11 mouse cellular contexts compared by ENCODE assay signal in the genomic region with DNA sequence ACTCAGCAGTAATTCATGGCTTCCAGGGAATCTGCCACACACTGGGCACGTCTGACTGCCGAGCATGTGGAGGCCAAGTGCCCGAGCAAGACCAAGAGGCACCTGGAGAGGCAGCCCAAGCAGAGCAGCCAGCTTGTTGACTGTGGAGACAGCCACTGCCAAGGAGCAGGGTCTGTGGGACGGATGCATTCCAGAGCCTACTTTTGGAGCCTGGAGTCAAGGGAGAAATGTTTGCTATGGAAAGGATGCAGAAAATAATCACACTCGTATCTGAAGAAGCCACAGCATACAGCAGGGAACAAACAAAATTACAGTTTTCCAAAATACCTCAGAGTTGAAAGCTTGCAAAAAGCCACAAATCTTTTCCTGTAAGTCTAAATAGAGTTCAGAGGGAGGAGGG.
DNase-seq lines count a peak whose midpoint lies in the region; ATAC-seq and TF ChIP-seq lines count a peak whose summit lies in the region.
"Had no signal": no experiment of that assay in that cellular context is flagged by ENCODE, and none has a peak within 500 bp of the region (broad histone marks: within the 10 kb centered on the region; RNA-seq: fewer than 3 reads in every experiment).

No protein-coding gene starts in this region.

- no peak for DNase-seq in heart, postnatal 10 days
- peak; percentile 67 to 71 for DNase-seq in lung, adult 18-20 months
- DNase-seq in lung, adult 2 months: no peak
- peak; percentile 26 to 45 for DNase-seq in kidney, postnatal 4 days
- DNase-seq in urinary bladder, postnatal 36 days (ENCODE audit: low spot score in 2 of 2): no peak
- DNase-seq in thymus, postnatal 10 days (ENCODE audit: low spot score in 2 of 2): no peak
- DNase-seq: gastrocnemius, postnatal 25 days had no signal

- no peaks in the 10 kb centered on the region for H3K9me3 ChIP-seq in heart, embryonic 16.5 days (replicated peaks; ENCODE audit: control insufficient read depth, low read length)
- H3K9me3 ChIP-seq: forebrain, embryonic 12.5 days; limb, embryonic 13.5 days had no signal

- no peaks in the 10 kb centered on the region for H3K27me3 ChIP-seq in heart, embryonic 16.5 days (ENCODE audit: control insufficient read depth, insufficient read depth, low read length)
- H3K27me3 ChIP-seq: forebrain, embryonic 12.5 days; limb, embryonic 13.5 days had no signal

- WGBS in heart, embryonic 16.5 days: 31% methylated on average over 5 of the region's 5 CpGs
- 37% methylated on average over 5 of the region's 5 CpGs for WGBS in lung, adult 2 months

- TF ChIP-seq CTCF in lung, adult 2 months (IDR thresholded peaks at IDR 0.05; ENCODE audit: insufficient read depth, low read length): no peak

- 0 out of 2 replicates have a peak, but pooled peaks have one; percentile 43 for ATAC-seq in heart, embryonic 16.5 days (replicated peaks; ENCODE audit: extremely low read depth, insufficient read depth, low FRiP score)
- ATAC-seq: inflammation-experienced regulatory T-cells, adult 6 months had no signal

- TF ChIP-seq POLR2A in lung, adult 2 months (IDR thresholded peaks at IDR 0.05; ENCODE audit: borderline replicate concordance, extremely low read depth, low read depth, low read length): no peak

- intact Hi-C loops in heart, postnatal 10 days (cut with DNase I): no loop called here

- H3K4me2 ChIP-seq in heart, embryonic 16.5 days (ENCODE audit: low read depth, low read length): no peak overlapping the region
- H3K4me2 ChIP-seq: forebrain, embryonic 12.5 days; limb, embryonic 13.5 days had no signal

- H3K9ac ChIP-seq in heart, embryonic 16.5 days (ENCODE audit: low read length): peak overlapping the region; percentile 21; the same call in 1 of the 2 replicates
- H3K9ac ChIP-seq: forebrain, embryonic 12.5 days; limb, embryonic 13.5 days had no signal

- peaks cover 23% of the 10 kb centered on the region for H3K4me1 ChIP-seq in heart, embryonic 16.5 days (ENCODE audit: control insufficient read depth, insufficient read depth, low read length)
- peaks cover 17% of the 10 kb centered on the region for H3K4me1 ChIP-seq in lung, adult 2 months (ENCODE audit: control insufficient read depth, insufficient read depth, low read length)

- H3K27ac ChIP-seq in heart, embryonic 16.5 days (ENCODE audit: low read length): peak overlapping the region; percentile 40
- H3K27ac ChIP-seq: forebrain, embryonic 12.5 days; limb, embryonic 13.5 days had no signal

- no peak overlapping the region for H3K4me3 ChIP-seq in heart, embryonic 16.5 days (ENCODE audit: low read length)
- no peak overlapping the region for H3K4me3 ChIP-seq in lung, adult 2 months (replicated peaks; ENCODE audit: extremely low read depth, low read depth, low read length)
- H3K4me3 ChIP-seq: forebrain, embryonic 12.5 days; limb, embryonic 13.5 days had no signal

- H3K36me3 ChIP-seq in heart, embryonic 16.5 days (ENCODE audit: control insufficient read depth, insufficient read depth): no peaks in the 10 kb centered on the region
- H3K36me3 ChIP-seq: forebrain, embryonic 12.5 days; limb, embryonic 13.5 days had no signal

Comparison
In these comparisons a context has a peak if more than half of its experiments do, and no peak if none do; other contexts are left out.
1. DNase-seq: peak in lung, adult 18-20 months (2 of 2) and kidney, postnatal 4 days (2 of 2); none in heart, postnatal 10 days (0 of 2), lung, adult 2 months (single experiment), urinary bladder, postnatal 36 days (0 of 2) and thymus, postnatal 10 days (0 of 2).